Mouse (Mus musculus): Measurements from ENCODE around the gene Slc26a11.
"Not testable (repeated sequence)": the region's sequence is repeated elsewhere in the genome, so short reads cannot be mapped to it uniquely, and the experiment has no call there.

Gene Slc26a11

DNA sequence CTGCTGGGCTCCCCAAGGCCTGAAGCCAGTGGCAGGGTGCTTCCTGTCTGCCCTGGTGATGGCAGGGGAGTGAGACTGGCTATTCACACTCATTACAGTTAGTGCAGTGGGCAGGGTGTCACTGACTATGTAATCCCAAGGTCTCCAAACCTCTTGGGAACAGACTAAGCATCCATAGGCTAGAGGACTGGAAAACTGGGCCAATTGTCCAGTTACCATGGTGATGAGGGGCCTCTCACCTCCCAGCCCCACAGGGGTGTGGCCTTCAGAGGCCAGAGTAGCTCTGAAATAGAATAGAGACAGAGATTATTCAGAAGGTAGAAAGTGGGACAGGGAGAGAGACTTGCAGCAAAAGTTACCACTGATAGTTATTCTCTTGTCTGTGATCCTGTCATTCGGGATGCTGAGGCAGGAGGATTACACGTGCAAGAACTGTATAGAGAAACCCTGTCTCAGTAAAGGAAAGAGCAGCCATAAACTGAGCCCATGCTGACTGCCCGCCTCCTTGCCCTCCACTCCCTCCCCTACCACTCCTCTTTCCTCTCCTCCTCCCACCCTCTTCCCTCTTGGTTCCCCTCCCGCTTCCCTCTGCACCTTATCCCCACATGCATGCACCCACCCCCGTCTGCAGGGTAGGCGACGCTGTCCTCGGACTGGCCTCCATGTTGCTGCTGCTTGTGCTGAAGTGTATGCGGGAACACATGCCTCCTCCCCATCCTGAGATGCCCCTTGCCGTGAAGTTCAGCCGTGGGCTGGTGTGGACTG, 7.6 kb downstream of the Slc26a11 start:
- DNase-seq = no peak

DNA sequence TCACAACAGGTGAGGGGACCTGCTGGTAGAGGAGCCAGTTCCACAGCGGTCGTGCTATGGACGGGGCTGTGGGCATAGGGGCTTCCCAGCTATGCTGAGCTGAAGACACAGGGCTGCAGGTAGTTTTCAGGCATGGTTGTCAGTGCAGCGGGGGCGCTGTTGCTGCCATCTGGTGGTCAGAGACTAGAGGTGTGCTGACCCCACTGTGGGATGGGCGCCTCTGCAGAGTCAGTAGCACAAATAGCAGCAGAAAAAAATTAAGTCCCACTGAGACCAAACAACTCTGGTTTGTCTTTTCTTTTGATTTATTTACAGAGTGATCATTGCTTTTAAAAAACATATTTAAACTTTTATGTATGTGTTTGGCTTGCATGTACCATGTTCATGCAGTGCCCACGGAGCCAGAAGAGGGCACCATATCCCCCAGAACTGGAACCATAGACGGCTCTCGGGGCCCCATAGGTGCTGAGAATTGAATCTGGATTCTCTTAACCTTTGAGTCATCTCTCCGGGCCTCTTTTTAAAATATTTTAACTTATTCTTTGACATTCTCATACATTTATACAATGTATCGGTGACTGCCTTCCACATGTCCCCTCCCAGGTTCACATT, 8.3 kb downstream of the Slc26a11 start:
- DNase-seq = peak; percentile 81 to 82

DNA sequence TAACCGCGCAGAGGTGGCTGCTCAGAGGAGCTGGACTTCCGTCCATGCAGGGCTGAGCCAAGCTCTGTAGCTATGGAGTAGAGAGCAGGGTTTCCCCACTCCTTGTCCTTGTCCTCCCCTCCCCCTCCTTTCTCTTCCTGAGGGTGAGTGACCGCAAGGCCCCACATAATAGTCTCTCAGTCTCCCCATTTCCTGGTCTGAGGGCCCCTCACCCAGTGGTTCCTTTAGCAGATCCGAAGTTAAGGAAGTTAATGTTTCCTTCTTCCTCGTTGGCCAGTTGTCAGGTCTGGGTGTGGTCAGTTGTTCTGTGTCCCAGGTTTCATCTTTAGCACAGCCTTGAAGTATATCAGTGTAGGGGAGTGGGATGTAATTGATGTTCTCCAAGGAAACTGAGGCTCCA, 20.1 kb downstream of the Slc26a11 start:
- no peak for DNase-seq

DNA sequence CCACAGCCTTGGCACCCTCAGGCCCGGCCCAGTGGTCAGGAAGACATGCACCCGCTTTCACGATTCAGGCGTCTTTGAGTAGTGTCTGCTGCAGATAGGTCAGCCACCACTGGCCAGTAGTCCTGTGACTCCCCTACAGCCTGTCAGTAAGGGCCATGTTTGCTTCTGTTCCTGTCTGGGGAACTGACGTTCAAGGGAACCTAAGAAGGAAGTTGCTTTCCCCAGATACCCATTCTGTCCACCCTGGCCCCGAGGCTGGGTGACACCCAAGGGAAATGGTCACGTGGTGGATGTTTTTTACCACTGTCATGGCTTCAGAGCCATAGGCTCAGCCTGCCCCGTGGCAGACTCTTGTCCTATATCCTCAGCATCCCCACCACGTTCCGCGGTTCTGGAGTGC, 22.0 kb downstream of the Slc26a11 start:
- no peak for DNase-seq

DNA sequence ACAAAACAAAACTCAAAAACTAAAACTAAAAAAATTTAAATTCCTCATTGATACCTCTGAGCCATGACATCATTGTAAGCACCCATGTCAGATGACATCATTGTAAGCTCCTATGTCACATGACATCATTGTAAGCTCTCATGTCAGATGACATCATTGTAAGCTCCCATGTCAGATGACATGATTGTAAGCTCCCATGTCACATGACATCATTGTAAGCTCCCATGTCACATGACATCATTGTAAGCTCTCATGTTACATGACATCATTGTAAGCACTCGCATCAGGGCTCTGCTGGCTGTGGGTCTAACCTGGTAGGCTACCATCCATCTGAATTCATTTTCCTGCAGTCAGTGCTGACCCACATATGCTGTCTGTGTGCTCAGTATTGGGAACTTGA, 23.2 kb downstream of the Slc26a11 start:
- no peak for DNase-seq

DNA sequence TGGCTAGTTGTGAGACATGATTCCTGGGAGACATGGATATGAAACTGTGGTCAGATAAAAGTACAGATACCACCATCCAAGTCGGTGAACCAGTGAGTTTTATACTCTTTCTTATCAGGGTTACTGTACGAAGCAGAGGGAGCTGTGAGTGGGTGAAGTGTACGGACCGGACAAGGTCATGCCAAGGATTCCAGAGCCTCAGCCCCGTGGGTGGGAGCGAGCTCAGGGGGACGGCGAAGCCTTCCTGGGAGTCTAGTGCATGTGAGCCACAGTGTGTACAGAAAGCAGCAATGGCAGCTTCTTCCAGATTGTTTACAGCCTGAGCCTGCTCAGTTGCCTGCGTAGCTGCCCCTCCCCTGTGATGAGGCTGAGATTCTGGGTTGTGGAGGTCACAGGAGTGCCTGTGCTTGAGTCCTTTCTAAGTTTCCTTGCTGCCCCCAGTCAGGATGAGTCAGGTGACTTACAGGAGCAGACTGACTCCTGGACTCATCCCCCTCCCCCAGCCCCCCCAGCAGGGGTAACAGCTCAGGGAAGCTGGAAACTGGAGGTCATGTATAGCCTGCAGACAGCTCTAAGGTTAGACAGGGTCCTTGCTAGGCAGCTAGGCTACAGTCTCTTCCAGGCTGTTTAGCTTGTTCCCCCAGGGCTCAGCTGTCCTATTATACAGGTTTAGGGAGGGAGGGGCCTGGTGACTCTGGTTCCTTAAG, 26.4 kb downstream of the Slc26a11 start:
- DNase-seq = no peak

DNA sequence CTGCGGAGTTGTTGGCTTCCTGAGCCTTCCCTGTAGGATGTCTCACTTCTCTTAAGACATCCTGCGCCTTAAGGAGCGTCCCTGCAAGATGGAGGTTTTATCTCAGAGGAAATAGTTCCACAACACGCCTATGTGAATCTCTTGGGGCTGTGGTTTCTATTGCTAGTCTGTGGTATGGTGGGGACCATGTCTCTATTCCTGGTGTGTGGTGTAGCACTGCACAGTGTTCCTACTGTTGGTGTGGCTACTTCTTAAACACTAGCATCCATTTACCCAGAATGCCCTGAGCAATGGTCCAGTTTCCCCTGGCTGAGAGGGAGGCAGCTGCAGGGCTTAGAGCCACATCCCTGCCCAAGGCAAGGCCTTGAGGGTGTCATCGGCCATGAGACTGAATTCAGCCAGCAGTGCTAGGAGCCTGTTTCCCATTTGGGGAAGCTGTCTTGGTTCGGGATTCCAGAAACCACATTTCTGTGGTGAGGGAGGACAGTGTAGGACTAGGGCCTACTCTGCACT, 27.0 kb downstream of the Slc26a11 start:
- DNase-seq = no peak

DNA sequence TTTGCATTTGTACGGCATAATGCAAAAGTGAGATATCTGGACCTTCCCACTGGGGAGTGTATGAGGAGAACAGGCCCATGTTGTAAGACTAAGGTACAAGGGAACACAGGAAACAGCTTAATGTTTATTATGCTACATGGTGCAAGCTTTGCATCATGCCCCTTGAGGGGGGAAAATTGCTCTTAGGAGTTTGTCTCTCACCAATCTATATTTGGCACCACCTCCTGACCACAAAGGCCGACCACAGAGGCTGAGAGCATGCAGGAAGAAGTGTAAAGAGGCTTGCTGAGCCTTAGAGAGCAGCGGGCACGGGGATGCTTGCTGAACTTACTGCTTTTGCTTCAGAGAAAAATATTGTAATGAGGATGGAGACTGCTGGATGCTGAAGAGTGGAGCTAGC, 29.5 kb downstream of the Slc26a11 start:
- peak; percentile 59 to 61 for DNase-seq

DNA sequence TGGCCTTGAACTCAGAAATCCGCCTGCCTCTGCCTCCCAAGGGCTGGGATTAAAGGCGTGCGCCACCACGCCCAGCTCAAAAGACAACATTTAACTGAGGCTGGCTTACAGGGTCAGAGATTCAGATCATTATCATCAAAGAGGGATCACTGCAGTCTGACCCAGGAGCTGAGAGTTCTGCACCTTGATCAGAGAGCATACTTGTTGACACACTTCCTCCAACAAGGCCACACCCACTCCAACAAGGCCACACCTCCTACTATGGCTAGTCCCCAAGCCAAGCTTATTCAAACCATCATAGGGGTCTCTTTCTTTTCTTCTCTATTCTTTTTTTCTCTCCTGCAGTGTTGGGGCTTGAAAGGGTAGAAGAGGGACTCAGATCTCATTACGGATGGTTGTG, 30.9 kb downstream of the Slc26a11 start:
- DNase-seq = peak; percentile 69 to 74

DNA sequence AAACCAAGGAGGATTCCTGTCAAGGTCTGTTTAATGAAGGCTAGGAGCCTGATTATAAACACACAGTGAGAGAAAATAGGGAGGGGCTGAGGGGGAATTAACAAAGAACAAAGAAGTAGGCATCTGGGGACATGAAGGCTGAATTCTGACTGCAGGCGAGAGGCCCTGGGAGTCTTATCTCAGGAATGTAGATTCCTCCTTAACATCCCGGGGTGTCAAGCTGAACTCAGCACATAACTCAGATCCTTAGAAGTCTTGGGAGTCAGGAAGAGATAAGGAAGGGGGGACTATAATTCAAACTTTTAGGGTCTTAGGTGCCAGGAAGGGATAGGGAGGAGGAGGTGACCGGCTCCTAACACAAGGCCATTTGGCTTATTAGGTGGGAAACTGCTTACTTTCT, 31.9 kb downstream of the Slc26a11 start:
- DNase-seq = not testable (repeated sequence)

DNA sequence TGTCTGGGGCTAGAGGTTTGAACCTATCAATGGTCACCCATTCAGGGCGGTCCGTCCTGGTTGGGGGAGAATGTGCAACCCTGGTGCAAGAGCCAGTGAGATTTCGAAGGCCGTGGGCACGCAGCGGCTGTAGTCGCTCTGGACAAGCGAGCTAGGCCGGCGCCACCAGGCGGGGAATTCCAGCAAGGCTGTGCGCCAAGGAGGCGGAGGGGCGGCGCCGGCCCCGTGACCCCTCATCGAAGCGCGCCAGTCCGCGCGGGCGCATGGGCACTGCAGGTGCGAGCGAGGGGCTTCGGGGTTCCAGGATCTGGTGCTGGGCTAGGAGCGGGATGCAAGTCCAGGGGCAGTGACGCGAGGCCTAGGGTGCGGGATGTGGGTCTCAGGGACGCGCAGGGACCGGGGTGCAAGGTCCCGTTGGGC, 34.5 kb downstream of the Slc26a11 start:
- peak; percentile 43 to 46 for DNase-seq

DNA sequence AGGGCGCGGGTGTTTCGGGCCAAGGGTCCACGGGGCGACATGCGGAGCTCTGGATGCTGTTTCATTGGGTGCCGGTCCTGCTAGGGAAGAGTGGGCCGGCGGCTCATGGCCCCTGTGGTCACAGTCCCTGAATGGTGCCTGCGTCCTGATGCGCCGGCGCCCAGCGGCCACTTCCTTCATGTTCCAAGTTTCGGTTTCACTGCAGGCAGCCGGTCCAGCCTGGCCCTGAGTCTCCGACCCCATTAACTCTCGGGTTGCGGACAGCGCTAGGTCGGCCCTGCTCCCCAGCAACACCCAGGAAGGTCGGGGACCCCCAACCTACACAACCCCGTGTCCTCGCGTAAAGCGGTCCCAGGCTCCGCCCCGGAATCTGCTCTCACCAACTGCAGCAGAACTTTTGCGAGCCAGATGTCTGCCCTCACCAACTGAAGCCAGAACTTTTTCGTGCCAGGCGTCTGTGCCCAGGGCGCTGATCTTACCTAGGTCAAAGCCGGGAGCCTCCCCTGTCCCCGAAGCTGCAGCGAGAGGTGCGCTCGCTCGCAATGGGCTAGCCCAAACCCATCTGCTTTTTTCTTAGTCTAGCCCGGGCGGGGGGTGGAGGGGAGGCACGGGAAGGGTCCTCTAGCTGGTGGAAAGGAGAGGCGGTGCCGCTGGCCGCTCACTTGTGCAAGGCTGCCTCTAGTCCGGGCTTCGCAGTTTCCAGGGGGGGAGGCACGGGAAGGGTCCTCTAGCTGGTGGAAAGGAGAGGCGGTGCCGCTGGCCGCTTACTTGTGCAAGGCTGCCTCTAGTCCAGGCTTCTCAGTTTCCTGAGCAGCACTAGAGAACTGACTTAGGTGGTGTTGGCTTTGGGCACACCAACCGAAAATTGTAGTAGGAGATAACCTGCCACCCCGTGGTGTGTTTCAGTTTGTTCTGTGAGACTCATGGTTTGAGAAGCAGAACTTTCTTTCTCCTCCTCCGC, 35.2 kb downstream of the Slc26a11 start:
- DNase-seq = peak; percentile 68 to 72

DNA sequence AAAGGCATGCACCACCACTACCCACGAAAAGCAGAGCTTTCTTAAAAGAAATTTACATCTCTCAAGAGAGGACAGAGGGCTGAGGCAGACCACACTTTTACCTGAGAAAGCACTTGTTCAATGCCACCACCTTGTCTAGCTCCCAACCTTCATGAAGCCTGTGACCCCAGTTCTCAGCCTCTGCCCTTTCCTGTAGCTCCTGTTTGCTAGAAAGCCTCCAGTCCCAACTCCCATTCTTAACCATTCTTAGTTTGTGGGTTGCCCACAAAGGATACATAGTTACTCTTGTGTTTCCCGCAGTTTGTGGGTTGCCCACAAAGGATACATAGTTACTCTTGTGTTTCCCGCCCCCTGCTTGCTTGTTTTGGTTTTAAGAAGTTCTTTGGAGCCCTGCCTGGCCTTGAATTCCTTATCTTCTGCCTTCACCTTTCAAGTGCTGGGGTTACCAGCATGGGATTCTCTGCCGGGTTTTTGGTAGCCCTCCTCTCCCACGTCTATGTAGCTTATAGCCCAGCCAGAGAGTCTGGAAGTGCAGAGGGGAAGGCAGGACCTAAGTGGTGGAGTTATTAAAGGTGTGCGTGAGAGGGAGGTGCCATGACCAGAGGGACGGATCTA, 36.1 kb downstream of the Slc26a11 start:
- no peak for DNase-seq

DNA sequence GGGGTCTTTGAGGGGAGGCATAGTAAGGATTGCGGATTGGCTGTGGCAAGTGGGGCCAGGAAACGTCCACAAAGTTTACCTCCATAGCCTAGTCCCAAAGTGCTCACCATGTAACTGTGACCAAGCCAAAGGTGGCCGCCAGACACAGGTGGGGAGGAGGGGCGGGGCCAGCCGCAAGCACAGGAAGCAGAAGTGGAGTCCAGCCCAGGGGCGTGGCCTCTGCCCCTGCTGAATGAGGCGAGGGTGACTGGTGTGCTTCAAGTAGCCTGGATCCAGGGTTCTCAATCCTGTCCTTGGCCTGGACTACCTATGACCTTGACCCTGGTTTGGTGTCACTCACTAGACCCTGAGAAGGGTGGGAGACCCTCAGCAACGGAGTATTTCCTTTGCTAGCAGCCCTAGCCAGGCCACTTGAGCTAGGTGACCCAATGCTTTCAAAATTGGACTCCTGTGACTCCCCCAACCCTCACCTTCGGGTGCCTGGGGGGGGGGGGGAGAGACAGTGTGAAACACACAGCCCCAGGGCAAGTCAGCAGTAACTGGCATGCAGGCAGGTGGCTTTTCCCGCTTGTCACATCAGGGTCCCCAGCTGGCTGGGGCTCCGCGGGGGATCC, 36.8 kb downstream of the Slc26a11 start:
- DNase-seq = peak; percentile 91 to 92

DNA sequence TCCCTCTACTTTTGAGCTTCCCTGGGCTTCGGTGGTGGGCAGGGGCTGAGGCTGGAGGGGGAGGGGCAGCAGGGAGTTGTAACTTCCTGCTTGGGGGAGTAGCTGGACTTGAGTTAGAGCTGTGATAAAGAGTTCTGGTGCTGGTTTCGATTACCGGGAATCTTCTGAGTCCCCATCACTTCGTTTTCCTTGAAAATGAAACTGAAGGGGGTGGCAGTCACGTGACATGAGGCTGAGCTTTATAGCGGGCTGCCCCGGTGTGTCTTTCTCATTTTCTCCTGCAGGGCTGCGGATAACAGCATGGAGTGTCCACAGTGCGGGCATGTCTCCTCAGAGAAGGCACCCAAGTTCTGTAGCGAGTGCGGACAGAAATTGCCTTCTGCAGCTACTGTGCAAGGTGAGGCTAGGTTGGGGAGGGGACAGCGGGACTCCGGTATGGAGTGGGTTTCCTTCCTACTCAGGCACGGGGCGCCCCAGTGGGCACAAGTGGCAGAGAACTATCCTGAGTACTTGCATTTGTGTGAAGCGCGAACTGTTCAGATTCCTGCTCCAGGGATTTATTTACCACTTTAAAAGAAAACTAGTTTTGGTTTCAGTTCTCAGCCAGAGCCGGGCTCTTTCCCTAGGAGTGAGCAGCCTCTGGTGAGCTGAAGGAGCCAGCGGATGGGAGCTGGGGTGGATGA, 37.6 kb downstream of the Slc26a11 start, which contains the start of gene Rnf213:
TSS of gene Rnf213 (plus strand) at position 301 of the 683 bp plus-strand sequence.
- peak; percentile 78 for DNase-seq

DNA sequence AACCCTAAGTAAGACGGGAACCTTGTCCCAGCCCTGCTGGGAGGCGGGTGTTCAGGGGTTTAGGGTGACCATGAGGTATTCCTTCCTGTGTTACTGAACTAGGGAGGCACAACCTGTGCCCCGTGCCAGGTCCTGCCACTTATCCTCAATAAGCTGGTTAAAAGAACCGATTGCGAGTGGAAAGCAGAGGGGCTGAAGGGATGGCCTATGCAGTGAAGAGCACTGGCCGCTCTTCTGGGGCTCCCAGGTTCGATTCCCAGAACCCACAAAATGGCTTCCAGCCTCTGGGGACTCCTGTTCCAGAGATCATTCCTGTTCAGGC, 38.1 kb downstream of the Slc26a11 start:
- peak in 1 of 2 experiments; percentile 19 for DNase-seq

DNA sequence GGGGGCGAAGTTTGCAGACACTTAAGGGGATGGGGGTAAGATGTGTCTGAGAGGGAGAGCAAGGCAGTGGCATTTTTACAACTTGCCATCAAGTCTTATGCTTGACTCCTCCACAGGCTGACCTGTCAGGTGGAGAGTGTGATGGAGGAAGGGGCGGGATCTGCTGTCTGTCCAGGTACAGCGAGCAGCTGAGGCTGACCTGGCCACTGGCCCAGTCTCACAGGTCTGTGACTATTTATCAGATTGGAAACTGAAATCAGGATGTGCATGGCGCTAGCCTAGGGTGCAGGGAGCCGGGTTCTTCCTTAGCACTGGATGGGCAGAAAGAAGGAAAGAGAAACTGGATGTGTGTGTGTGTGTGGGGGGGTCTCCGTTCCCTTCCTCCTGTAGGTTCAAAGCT, 38.9 kb downstream of the Slc26a11 start:
- DNase-seq = no peak

DNA sequence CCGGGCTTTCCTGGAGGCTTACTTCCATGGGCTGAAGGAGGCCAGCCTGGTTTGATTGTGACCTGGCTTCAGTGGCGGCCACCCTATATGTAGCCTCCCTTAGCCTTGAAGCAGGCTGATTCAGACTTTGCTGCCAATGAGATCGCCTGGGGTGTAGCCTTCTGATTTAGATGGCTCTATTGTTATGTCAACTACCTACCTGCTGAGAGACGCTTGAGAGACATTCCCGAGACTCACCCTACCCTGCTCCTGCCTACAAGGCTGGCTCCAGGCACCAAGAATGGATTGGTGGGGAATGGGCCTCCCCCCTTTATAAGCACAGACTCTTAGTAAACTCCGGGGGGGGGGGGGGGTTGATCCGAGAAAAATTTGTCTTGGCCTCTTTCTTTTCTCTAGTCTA, 40.0 kb downstream of the Slc26a11 start:
- no peak for DNase-seq

DNA sequence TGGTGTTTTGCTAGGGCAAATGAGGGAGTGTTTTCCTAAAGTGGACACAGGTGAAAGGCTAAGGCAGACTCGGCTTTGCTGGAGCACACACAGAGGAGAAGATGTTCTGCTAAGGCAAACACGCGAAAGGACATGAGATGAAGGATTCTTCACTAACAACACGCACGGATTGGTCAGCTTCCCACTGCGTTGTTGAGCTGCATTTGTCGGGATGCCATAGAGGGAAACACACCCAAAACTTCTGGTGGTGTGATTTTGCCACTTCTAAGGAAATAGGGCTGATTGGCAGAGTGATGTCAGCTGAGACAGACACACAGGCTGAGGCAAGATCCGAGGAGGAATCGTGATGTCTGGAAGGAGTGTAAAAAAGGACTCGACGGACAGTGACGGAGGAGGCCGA, 40.6 kb downstream of the Slc26a11 start:
- DNase-seq = no peak

DNA sequence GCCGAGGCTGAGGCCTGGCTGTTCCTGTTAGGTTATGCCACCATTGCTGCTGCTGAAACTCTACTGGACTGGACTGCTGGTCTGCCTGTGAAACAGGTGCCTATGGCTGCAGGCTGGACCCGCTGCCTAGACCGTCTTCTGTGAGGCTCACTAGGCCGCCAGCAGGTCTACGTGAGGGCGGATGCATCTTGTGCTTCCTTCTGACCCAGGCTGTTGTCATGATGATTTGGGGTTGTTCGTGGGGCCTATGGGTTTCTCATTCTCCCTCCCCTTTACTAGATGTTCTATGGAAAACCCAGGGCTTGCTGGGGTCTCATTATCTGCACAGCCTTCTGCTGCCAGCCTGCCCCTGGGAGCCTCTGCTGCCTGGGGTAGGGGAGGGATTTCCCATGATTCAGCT, 41.1 kb downstream of the Slc26a11 start:
- no peak for DNase-seq

DNA sequence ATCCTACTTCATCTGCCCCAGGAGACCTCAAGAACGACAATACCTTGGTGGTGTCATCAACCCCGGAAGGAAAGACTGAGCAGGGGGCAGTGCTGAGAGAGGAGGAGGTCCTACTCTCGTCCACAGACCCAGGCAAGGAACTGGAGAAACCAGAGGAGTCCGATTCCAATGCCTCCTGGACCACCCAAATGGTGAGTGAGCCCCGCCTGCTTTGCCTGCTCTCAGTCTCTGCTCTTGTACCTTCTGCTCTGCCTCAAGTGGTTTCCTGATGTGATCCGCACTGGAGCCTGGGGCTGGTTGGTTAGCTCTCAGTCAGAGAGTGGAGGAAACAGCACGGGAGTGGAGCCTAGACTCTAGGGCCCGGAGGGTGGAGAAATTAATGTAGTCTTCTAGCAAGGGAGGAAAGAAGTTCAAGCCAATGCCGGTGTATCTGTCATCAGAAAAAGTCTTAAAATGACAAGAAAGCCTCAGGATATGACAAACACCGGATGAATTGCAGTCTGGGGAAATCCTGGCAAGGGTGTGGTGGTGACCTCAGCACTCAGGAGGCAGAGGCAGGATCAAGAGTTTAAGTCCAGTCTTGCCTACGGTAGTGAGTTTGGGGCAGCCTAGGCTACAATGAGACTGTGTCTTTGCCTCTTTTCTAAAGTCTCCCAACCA, 47.3 kb downstream of the Slc26a11 start:
- DNase-seq = no peak

Data from B cell, adult 2 months (primary cell).